Mouse (Mus musculus): ENCODE measurements around the gene Ceacam15. TPM values are rescaled to one million over a fixed set of nuclear protein-coding genes. Genes with fewer than 3 reads are reported as not detected.
"Not testable (repeated sequence)": the region's sequence is repeated elsewhere in the genome, so short reads cannot be mapped to it uniquely, and the experiment has no call there.

The Ceacam15 gene
- polyA plus RNA-seq (2015; fragmentation: Nextera tagmentation; extraction: Ambion mirVana): not detected in 2 replicates

- no peak within 1 kb of the TSS for H3K4me3 ChIP-seq (replicated peaks)
- H3K9ac ChIP-seq: no peak within 1 kb of the TSS
- H3K9me3 ChIP-seq (replicated peaks): no peaks in the 10 kb centered on the region
- no peak for DNase-seq
- no peak within 1 kb of the TSS for H3K27ac ChIP-seq
- no peaks in the 10 kb centered on the region for H3K27me3 ChIP-seq
- no peak within 1 kb of the TSS for H3K4me2 ChIP-seq
- H3K36me3 ChIP-seq: no peaks in the 10 kb centered on the region
- WGBS (ENCODE audit: insufficient replicate concordance): 45% methylated on average over 1 of the region's 1 CpGs
- no peaks in the 10 kb centered on the region for H3K4me1 ChIP-seq (replicated peaks)
- no peak for ATAC-seq (ENCODE audit: low read depth)
Measured at GRCm38 (mm10) chr7:16675605-16676004, at the start of gene Ceacam15. Gene Ceacam15, minus strand, starts transcription at chr7:16675705.

GRCm38 (mm10) chr7:16722490-16722889, 47.0 kb upstream of the Ceacam15 start:
- H3K9me3 ChIP-seq (replicated peaks); H3K27me3 ChIP-seq; H3K27ac ChIP-seq; ATAC-seq (ENCODE audit: low read depth); H3K4me2 ChIP-seq; H3K9ac ChIP-seq; H3K4me1 ChIP-seq (replicated peaks); H3K4me3 ChIP-seq (replicated peaks); DNase-seq; H3K36me3 ChIP-seq: not testable (repeated sequence)
- 39% methylated on average over 3 of the region's 3 CpGs for WGBS (ENCODE audit: insufficient replicate concordance)

- DNase-seq: no peak
- Histone ChIP-seq H3K27ac (no peak within 1 kb of the TSS), H3K4me3 (replicated peaks) (no peak within 1 kb of the TSS), H3K4me1 (replicated peaks) (no peaks in the 10 kb centered on the region), H3K27me3 (0 out of 2 replicates have a peak, but pooled peaks cover 9% of the 10 kb centered on the region), H3K36me3 (no peaks in the 10 kb centered on the region), H3K4me2 (no peak within 1 kb of the TSS), H3K9ac (no peak within 1 kb of the TSS), H3K9me3 (replicated peaks) (no peaks in the 10 kb centered on the region)
- no peak for ATAC-seq (ENCODE audit: low read depth)
- 64% methylated on average over 2 of the region's 2 CpGs for WGBS (ENCODE audit: insufficient replicate concordance)
Measured at GRCm38 (mm10) chr7:16721629-16722028, 46.1 kb upstream of the Ceacam15 start, which contains the start of gene Ceacam9. Gene Ceacam9, plus strand, starts transcription at chr7:16721929.

- not testable (repeated sequence) for ATAC-seq (ENCODE audit: low read depth); DNase-seq; H3K4me2 ChIP-seq; H3K4me3 ChIP-seq (replicated peaks); H3K27ac ChIP-seq; H3K9ac ChIP-seq; H3K4me1 ChIP-seq (replicated peaks); H3K27me3 ChIP-seq; H3K9me3 ChIP-seq (replicated peaks); H3K36me3 ChIP-seq
- WGBS (ENCODE audit: insufficient replicate concordance): 26% methylated on average over 8 of the region's 8 CpGs
Measured at GRCm38 (mm10) chr7:16716456-16717152, 41.1 kb upstream of the Ceacam15 start.

GRCm38 (mm10) chr7:16712633-16713415, 37.3 kb upstream of the Ceacam15 start:
- Histone ChIP-seq H3K27ac (no peak overlapping the region), H3K4me2 (no peak overlapping the region), H3K36me3 (no peaks in the 10 kb centered on the region), H3K9ac (no peak overlapping the region), H3K4me3 (replicated peaks) (no peak overlapping the region), H3K4me1 (replicated peaks) (no peaks in the 10 kb centered on the region), H3K9me3 (replicated peaks) (no peaks in the 10 kb centered on the region), H3K27me3 (0 out of 2 replicates have a peak, but pooled peaks cover 4% of the 10 kb centered on the region)
- DNase-seq: no peak
- WGBS (ENCODE audit: insufficient replicate concordance): 65% methylated on average over 13 of the region's 13 CpGs
- no peak for ATAC-seq (ENCODE audit: low read depth)

- Histone ChIP-seq H3K4me3 (replicated peaks) (no peak overlapping the region), H3K9ac (no peak overlapping the region), H3K27ac (no peak overlapping the region), H3K9me3 (replicated peaks) (no peaks in the 10 kb centered on the region), H3K4me2 (no peak overlapping the region), H3K4me1 (replicated peaks) (no peaks in the 10 kb centered on the region), H3K36me3 (no peaks in the 10 kb centered on the region), H3K27me3 (peaks cover 10% of the 10 kb centered on the region)
- ATAC-seq (ENCODE audit: low read depth) (no peak), DNase-seq (no peak)
- 50% methylated on average over 5 of the region's 5 CpGs for WGBS (ENCODE audit: insufficient replicate concordance)
Measured at GRCm38 (mm10) chr7:16710604-16711003, 35.1 kb upstream of the Ceacam15 start.

GRCm38 (mm10) chr7:16708244-16708643, 32.7 kb upstream of the Ceacam15 start:
- Histone ChIP-seq H3K27me3 (peaks cover 10% of the 10 kb centered on the region), H3K9me3 (replicated peaks) (no peaks in the 10 kb centered on the region), H3K4me2 (no peak overlapping the region), H3K4me1 (replicated peaks) (no peaks in the 10 kb centered on the region), H3K27ac (no peak overlapping the region), H3K36me3 (no peaks in the 10 kb centered on the region), H3K4me3 (replicated peaks) (no peak overlapping the region), H3K9ac (no peak overlapping the region)
- WGBS (ENCODE audit: insufficient replicate concordance): 14% methylated on average over 9 of the region's 9 CpGs
- ATAC-seq (ENCODE audit: low read depth) (no peak), DNase-seq (no peak)

GRCm38 (mm10) chr7:16706385-16706784, 30.9 kb upstream of the Ceacam15 start:
- WGBS (ENCODE audit: insufficient replicate concordance): 30% methylated on average over 9 of the region's 9 CpGs
- H3K36me3 ChIP-seq: no peaks in the 10 kb centered on the region
- H3K27ac ChIP-seq: no peak overlapping the region
- H3K4me1 ChIP-seq (replicated peaks): no peaks in the 10 kb centered on the region
- H3K4me3 ChIP-seq (replicated peaks): no peak overlapping the region
- H3K9me3 ChIP-seq (replicated peaks): no peaks in the 10 kb centered on the region
- H3K4me2 ChIP-seq: no peak overlapping the region
- DNase-seq: no peak
- peaks cover 10% of the 10 kb centered on the region for H3K27me3 ChIP-seq
- ATAC-seq (ENCODE audit: low read depth): no peak
- H3K9ac ChIP-seq: no peak overlapping the region

GRCm38 (mm10) chr7:16700583-16700982, 25.1 kb upstream of the Ceacam15 start:
- no peaks in the 10 kb centered on the region for H3K36me3 ChIP-seq
- no peak for ATAC-seq (ENCODE audit: low read depth)
- H3K27me3 ChIP-seq: no peaks in the 10 kb centered on the region
- H3K27ac ChIP-seq: no peak overlapping the region
- H3K4me3 ChIP-seq (replicated peaks): no peak overlapping the region
- no peak for DNase-seq
- no peak overlapping the region for H3K4me2 ChIP-seq
- H3K9me3 ChIP-seq (replicated peaks): no peaks in the 10 kb centered on the region
- H3K9ac ChIP-seq: no peak overlapping the region
- WGBS (ENCODE audit: insufficient replicate concordance): 65% methylated on average over 5 of the region's 5 CpGs
- H3K4me1 ChIP-seq (replicated peaks): no peaks in the 10 kb centered on the region

- WGBS (ENCODE audit: insufficient replicate concordance): 25% methylated on average over 2 of the region's 2 CpGs
- H3K27ac ChIP-seq: no peak overlapping the region
- DNase-seq: no peak
Measured at GRCm38 (mm10) chr7:16699042-16699441, 23.5 kb upstream of the Ceacam15 start.

GRCm38 (mm10) chr7:16695025-16695424, 19.5 kb upstream of the Ceacam15 start:
- Histone ChIP-seq H3K4me2 (no peak overlapping the region), H3K9ac (no peak overlapping the region), H3K9me3 (replicated peaks) (no peaks in the 10 kb centered on the region), H3K27ac (no peak overlapping the region), H3K36me3 (no peaks in the 10 kb centered on the region), H3K4me1 (replicated peaks) (no peaks in the 10 kb centered on the region), H3K27me3 (no peaks in the 10 kb centered on the region), H3K4me3 (replicated peaks) (no peak overlapping the region)
- DNase-seq (no peak), ATAC-seq (ENCODE audit: low read depth) (no peak)
- 28% methylated on average over 3 of the region's 3 CpGs for WGBS (ENCODE audit: insufficient replicate concordance)

More at GRCm38 (mm10) chr7:16699042-16699441, 23.5 kb upstream of the Ceacam15 start:
- Histone ChIP-seq H3K4me3 (replicated peaks) (no peak overlapping the region), H3K36me3 (no peaks in the 10 kb centered on the region), H3K9ac (no peak overlapping the region), H3K4me2 (no peak overlapping the region), H3K9me3 (replicated peaks) (no peaks in the 10 kb centered on the region), H3K27me3 (no peaks in the 10 kb centered on the region), H3K4me1 (replicated peaks) (no peaks in the 10 kb centered on the region)
- ATAC-seq (ENCODE audit: low read depth): no peak

All from liver, embryonic 13.5 days (tissue).